Mouse (Mus musculus): ENCODE measurements around the gene Ppp1r1a.

Ppp1r1a gene

DNA sequence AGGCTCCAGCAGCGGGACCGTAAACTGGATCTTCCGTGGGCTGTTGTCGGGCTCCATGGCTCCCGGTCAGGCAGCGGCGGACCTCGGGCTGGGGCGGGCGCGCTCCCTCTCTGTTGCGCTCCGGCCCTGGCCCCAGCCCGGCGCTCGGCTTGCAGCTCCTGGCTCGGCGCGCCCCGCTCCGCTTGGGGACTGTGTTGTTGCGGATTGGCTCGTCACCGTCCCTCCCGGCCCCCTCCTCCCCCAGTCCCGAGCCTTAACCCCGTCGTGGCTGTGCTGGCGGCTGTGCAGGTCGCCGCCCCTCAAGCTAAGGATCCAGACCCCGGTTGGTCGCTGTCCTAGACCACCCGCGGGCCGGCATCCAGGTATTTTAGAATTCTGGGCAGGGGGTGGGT, at the start of gene Ppp1r1a:
Ppp1r1a (minus strand) TSS at position 182 of the 392 bp plus-strand sequence.
- DNase-seq (ENCODE audit: low spot score): no peak

DNA sequence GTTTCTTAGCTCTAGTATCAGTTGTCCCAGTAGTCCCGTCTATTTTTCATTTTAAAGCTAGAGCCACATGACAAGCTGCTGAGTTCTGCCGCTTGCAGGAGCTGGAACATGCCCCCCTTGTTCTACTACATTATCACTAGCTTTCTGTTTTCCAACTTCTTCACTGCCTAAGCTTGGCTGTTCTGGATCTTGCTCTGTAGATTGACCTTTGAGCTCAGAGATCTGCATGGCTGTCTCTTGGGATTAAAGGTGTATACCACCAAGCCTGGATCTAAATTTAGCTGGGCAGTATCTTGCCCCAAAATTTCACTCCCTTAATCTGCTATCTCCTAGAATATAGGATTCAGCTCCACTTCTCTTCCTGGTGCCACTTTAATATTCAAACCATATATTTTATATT, 48.1 kb upstream of the Ppp1r1a start:
- no peak for DNase-seq (ENCODE audit: low spot score)

DNA sequence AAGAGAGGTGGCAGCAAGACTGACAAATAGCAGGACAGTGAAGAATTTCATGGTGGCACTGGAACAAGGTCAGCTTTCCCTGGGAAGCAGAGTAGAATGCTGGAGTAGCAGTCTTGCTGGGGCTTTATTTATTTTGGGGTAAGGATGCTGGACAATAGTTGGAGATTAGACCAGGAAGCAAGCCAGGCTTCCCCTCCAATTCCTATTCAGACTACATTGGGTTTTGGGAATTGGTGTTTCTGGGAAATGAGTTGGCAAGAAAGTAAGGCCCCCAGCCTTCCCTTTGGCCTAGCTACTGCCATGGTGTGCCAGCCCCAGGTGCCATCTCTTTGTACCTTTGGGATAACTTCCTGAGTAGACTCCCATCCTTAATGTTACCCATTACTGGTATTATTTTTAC, 27.2 kb upstream of the Ppp1r1a start, which contains the start of gene Glycam1:
Glycam1 (minus strand) TSS at position 101 of the 400 bp plus-strand sequence.
- DNase-seq (ENCODE audit: low spot score): no peak

DNA sequence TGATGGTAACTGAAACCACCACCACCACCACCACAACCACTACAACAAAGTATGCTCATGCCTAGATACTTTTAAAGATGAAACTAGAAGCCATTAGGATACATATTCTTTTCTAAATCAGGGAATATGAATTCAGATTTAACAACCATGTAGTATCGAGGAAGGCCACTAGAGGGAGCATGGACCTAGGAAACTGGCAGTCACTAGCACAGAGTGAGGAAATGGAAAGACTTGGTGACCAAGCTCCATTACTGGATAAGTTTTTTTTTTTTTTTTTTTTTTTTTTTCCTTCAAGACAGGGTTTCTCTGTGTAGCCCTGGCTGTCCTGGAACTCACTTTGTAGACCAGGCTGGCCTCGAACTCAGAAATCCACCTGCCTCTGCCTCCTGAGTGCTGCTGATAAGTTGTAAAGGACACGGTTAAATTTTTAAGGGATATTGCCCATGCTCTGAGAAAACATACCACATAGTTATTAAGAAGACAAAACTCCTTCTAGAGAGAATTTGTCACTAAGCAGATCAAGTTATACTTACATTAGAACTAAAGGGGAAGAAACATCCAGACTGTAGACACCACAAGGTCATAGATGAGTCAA, 14.4 kb upstream of the Ppp1r1a start:
- no peak for DNase-seq (ENCODE audit: low spot score)

DNA sequence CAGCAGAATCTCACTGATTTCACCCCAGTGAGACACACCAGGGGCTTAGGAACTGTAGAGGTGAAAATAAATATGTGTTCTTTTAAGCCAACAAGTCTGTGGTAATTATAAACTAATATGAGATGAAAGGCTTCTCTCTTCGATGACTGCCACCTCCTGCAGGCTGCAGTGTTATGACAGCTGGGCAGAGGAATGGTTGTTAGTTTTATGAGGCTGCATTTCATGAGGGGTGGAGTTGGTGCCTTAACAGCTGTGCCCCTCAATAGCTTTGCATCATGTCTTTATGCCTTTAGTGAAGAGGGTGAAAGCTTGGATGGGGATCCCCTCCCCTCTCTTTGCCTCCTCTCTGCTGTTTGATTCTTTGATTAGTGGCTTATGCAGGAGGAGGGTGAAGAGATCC, 13.2 kb upstream of the Ppp1r1a start:
- no peak for DNase-seq (ENCODE audit: low spot score)

DNA sequence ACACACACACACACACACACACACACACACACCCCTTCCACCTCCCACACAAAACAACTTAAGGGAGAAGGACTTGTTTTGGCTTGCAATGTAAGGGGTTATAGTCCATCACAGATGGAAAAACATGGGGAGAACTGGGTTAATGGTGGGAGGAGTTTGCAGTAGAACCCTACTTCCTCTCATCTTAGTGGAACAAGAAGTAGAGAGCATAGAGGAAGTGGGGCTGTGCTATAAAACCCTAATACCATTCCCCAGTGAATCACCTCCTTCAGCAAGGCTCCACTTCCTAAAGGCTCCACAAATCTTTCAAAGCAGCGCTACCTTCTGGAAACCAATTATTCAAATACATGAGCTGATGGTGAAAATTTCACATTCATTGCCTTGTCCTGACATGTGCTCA, 11.7 kb upstream of the Ppp1r1a start:
- DNase-seq (ENCODE audit: low spot score): no peak

DNA sequence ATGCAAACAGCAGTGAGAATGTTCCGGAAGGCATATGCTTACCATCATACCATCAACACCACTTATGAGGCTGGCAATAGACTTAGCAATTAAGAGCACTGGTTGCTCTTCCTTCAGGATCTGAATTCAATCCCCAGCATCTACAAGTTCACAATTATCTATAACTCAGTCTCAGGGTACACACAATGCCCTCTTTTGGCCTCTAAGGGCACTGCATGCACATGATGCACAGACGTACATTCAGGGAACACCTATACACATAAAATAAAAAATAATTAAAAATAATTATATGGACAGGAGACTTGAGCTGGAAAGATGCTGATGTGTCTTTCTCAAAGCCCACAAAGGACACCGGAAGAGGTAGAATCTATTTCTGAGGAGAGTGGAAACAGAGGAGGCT, 10.2 kb upstream of the Ppp1r1a start:
- DNase-seq (ENCODE audit: low spot score): no peak

DNA sequence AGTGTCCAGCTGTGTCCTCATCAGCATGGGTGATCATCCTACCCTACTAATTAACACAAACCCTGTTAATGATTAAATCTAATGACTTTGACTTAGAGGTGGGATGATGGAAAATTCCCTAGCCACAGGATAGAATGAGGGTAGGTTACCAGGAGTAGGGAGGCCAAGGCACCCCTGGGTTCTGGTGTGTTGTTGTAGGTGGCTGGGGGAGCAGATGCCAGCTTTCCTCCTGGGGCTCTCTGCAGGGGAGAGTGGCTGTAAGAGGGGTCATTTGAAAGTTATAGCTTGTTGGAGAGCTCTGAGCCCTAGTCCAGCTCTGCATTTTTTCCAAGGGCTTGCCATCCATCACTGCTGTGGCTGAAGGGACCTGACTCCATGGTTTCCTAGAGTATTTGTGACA, 4.7 kb upstream of the Ppp1r1a start:
- no peak for DNase-seq (ENCODE audit: low spot score)

DNA sequence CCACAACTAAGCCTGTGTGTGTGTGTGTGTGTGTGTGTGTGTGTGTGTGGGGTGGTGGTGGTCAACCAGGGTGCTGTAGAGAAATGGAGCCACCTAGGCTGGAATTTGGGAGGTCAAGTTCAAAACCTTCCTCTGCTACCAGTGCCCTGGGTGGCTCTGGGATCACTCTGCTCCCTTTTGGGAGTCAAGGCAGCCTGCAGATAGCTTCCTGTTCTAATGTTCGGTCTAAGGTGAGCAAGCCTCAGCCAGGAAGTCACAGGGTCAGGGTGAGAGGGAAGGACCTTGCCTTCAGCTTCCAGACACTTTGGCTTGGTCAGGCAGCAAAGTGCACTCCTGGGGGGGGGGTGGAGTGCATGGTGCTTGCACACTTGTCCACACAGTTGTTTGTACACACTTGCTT, 2.8 kb upstream of the Ppp1r1a start:
- no peak for DNase-seq (ENCODE audit: low spot score)

DNA sequence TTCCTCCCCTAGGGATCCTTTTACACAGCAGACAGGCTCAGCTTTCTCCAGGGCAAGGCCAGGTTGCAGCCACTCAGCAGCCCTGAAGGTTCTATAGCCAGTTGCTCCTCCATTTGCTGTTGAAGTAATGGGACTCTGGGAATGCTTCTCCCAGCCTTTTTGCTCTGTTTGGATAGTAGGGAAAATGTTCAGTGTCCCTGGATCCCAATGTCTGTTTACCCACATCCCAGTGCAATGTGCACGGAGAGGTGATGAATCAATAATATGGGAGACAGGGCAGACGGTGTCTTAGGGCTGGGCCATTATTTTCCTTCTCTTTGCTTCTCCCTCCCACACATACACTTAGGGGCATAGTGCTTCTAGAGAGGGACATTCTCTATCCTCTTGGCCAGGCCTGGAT, 1.5 kb upstream of the Ppp1r1a start:
- no peak for DNase-seq (ENCODE audit: low spot score)

DNA sequence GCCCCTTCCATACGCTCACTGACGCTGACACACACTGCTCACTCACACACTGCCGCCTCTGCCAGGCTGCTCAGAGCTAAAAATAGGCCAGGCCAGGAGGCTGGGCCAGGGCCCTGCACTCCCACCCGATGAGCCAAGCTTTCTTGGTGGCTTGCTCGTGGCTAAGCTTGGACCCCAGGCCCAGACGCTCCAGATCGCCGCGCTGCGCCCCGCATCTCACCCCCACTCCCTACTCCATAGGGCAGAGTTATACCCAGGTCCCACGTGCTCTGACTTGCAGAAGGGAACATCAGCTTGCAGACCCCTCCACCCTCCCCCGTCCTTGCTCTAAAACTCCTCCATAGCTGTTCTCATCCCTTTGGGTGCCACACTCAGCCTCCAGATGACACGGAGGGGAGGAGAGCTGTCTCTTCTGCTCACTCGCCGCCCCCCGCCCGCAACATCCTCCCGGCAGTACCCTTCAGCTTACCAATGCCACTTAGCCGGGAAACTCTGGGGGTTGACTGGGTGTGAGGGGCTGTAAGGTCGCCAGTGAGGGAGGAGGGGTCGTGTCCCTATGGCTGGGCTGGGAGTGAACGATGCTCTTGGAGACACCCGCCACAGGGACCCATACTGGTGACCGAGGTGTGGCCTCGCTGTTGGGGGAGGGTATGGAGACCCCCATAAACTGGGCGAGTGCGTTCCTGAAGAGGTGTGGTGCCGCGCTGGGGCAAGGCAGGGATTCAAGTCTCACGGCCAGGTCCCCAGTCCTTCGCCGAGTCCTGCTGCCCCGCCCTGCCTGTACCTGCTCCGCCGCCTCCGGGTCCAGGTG, 587 bp downstream of the Ppp1r1a start:
- DNase-seq (ENCODE audit: low spot score): no peak

DNA sequence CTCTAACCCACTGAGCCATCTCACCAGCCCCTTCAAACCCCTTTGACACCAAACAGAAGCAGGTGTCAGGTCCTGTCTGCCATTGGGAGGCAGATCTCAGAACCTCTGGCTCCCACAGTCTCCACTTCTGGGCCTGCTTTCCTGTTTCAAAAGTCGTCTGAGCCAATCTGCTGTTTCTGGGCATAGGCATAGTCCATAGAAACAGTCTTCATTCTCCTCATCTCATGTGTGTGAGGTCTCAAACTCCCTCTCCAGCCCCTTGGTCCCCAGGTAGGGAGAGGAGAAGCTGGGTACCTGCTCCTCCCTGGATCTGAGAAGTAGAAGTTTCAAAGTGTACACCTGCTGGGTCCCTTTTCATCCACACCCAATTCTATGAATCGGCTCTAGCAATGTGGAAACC, 1.3 kb downstream of the Ppp1r1a start:
- DNase-seq (ENCODE audit: low spot score): no peak

DNA sequence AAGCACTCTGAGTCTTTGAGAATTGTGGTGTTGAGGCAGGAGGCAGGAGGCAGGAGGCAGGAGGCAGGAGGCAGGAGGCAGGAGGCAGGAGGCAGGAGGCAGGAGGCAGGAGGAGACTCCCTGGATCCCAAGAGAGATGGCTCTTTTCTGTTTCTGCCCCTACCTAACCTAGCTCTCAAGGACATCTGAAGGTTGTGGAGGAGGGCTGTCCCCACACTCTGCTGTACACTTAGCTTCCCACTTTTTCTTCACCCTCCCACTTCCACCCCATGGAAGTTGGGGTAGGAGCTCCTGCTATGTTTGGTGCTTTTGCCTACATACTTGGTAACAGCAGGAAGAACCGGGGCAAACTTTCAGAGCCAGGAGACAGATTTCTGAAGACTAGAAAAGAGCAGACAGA, 2.0 kb downstream of the Ppp1r1a start:
- DNase-seq (ENCODE audit: low spot score): no peak

DNA sequence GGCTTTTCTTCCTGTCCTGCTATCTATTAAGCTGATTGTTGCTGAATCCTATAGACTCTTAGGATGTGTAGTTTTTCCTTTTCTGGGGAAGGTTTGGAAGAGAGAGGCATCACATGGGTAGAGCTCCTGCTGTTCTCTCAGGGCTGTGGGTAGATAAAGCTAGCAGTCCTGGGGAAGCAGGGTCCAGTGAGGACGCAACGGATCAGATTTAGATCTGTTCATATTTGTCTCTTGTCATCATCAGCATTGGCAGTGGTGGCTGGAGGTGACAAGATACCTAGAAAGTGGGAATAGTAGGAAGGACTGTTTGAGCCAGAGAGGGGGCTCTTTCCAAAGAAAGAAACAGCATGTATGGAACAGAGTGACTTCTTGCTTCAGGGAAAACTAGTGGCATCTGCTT, 2.8 kb downstream of the Ppp1r1a start:
- no peak for DNase-seq (ENCODE audit: low spot score)

DNA sequence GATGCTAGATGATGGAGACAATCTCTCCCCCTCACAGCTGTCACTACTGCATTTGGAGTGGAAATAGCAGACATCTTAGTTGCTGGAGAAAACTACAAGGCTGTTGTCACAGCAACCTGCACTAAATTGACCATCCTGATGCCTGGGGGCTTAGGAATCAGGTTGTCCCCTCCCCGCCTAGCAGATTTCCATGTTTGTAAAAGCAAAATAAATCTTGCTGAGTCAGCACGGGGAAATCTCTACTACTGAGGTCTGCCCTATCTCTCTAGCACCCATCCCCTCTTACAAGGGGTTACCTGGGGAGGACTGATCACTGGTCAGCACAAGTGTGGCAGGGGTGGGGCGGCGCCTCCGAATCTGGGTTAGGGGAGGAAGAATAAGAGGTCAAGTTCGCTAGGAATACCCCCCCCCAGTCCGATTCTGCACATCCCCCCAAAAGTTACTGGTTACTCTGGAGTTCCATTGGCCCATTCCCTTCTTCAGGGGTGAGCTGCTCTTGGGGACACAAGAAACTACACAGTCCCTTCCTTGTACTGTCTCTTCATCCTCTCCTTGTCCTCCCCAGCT, 3.7 kb downstream of the Ppp1r1a start:
- DNase-seq (ENCODE audit: low spot score): no peak

DNA sequence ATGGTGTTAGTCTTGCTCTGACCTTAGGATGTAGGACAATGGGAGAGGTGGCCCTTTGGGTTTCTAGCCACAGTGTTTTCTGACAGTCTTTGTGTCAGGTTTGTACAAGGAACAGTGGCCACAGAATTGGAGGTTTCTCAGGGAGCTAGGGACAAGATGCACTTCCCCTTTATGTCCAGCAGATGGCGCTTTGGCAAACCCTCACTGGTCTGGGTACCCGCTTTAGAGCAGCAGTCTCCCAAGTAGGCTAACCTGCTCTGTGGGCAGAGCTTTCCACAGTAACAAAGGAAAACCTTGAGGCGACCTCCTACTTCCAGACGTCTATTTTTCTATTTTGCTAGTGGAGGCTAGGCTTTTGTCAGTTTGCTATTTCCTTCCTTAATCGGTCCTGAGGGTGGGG, 7.4 kb downstream of the Ppp1r1a start:
- DNase-seq (ENCODE audit: low spot score): no peak

DNA sequence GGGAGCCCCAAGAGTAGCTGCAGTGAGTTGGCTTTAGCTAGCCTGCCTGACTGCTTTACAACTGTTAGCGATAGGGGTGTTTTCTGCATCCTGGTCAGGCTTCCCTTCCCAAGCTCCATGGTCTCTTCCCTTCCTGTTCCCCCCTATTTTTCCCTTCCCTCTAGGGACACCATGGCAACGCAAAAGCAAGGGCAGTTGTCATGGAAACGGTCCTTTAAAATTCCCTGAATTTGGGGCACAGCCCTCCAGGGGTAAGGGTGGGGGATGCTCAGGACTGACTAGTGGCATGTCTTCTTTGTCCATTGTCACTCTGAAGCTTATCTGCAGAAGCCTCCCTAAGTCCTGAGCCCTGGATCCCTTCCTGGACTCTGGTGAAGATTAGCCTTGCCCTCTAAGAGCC, 14.6 kb downstream of the Ppp1r1a start:
- no peak for DNase-seq (ENCODE audit: low spot score)

DNA sequence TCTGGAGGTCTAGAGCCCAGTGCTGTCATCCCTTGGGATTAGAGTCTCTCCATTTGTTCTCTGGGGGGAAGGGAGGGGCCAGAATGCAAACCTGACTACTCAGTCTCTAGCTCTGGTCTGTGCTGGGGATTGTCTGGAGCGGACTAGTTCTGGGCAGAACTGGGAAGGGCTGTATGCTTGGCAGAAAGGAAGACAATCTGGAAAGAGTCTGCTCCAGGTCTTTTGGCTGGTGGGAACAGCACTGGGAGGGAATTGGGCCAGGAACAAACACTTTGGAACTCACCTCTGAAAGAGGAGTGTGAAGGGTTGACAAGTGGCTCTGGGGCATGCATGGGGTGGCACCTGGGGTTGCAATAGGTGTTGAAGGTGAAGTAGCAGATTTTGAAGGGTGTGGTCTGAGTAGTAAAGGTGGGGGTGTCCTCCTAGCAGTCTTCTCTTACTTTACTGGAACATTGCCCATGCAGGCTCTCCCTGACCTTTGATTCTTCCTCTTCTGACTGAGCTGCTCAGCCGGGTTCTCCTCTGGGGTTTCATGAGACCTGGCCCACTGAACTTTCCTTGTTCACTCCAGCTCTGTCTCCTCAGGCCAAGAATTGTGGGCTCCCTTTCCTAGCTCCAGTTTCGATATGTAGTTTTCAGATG, 15.2 kb downstream of the Ppp1r1a start:
- DNase-seq (ENCODE audit: low spot score): no peak

DNA sequence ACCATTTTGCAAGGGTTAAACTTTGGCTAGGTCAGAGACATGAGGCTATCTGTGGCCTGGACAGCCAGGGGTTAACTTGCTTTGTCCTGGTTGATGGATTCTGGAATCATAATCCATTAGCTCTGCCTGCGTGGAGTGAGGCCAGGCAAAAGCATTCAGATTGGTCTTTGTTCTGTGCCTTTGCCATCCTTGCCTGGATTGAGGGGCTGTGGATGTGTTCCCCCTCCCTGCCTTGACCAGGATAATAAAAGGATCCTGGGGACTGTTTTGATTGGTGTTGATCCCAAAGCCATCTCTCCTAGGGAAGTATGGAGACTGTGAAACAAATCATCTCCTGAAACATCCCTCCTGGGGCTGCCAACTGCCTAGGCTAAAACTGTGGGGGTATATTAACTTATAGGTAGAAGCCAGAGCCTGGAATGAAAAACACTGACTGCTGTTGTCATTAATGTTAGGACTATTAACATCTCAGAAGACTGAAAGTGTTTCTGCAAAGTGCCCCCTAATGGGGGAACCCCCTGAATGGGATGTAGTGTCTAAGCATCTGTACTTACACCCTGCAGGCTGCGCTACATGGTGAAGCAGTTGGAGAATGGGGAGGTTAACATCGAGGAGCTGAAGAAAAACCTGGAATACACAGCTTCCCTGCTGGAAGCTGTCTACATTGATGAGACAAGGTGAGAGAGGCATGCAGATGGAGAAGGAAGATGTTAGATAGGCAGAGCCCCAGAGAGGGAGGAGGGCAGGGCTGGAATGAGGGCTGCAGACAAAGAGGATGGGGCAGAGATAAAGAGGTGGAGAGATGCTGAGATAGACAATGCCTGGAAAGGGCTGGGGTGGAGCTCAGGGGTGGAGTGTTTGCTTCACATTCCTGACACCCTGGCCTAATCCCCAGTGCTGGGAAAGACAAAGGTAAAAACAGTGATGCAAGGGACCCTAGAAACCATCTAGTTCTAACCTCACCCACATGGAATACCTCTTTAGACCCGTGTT, 18.1 kb downstream of the Ppp1r1a start:
- DNase-seq (ENCODE audit: low spot score): no peak

DNA sequence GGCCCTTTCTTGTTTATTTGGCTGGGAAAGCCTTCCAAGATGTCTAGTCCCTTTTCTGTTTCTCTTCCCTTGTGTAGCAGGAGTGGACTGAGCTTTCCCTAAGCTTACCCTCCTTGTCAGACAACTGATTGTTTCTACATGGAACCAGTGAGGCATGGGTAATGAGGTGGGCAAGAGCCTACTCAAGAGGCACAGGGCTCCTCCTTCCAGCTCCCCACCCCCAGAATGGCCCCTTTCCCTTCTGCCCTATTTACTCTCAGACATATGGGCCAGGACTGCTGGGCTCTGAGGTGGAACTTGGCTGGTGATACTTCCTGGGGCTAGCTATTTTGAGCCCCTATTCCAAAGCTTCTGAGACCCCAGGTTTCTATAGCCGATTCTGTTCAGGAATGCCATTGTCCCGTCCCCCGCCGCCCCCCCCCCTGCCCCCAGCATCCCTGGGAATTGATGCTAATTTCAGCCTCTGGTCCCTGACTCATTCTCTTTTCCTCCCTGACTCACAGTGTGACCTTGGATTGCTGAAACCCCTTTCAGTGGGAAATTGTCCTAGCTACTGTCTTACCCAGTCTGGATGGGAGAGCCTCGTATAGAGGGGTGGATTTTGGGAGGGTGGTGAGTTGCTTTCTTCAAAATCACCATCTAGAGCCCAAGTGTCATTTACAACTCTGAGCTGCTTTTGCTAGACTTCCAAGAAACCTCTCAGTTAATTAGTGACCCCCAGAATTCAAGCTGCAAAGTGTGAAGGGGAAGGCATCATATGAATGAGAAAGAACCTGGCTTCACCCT, 19.0 kb downstream of the Ppp1r1a start:
- DNase-seq (ENCODE audit: low spot score): no peak

DNA sequence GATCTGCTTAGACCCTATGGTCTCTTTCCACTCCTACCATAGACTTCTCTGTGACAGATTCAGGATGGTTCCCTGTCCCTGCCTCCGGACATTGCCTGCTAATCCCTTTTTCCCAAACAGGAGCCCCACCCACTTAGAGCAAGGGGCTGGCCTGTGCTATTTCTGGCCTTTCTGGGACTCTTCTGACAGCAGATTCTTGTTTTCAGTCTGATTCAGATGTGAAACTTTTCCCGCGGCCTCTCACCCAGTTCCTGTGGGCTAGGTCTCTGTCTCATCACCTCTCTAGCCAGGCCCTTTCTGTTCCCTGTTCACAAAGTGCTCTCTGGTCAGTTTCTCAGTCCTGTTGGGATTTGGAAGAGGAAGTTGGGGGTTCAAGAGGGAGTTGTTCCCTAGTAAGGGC, 22.9 kb downstream of the Ppp1r1a start:
- no peak for DNase-seq (ENCODE audit: low spot score)

Data from ovary, postnatal 10 days (tissue).